Mouse (Mus musculus) stomach, embryonic 14.5 days (tissue): ENCODE measurements around the gene Triobp. TPM values are rescaled to one million over a fixed set of nuclear protein-coding genes. Genes with fewer than 3 reads are reported as not detected.

Experiments
- ATAC-seq: fragments of 200-750 bp; cut with Nextera tagmentation; 2 replicates; pipeline ENCODE4 v1.8.0; 2017; ENCODE audit warnings: low read depth, moderate TSS enrichment; ENCODE audit not compliant: insufficient number of reproducible peaks, insufficient read depth, low FRiP score
- H3K27ac ChIP-seq: fragments of 300-500 bp; sonication (generic); 2 replicates; pipeline ENCODE4 v1.5.1; 2014; ENCODE audit warnings: mild to moderate bottlenecking, low read length, moderate library complexity, mixed read lengths
- H3K27me3 ChIP-seq: fragments of 300-500 bp; sonication (generic); 2 replicates; pipeline ENCODE4 v1.6.1; 2014; ENCODE audit warnings: low read length, control low read depth, mixed read lengths; ENCODE audit not compliant: control insufficient read depth, insufficient read depth
- H3K36me3 ChIP-seq: fragments of 300-500 bp; sonication (generic); 2 replicates; pipeline ENCODE4 v1.6.1; 2014; ENCODE audit warnings: mild to moderate bottlenecking, control low read depth, low read length, moderate library complexity, mixed read lengths; ENCODE audit not compliant: control insufficient read depth, insufficient read depth
- H3K4me1 ChIP-seq: fragments of 300-500 bp; sonication (generic); 2 replicates; pipeline ENCODE4 v1.6.1; 2014; ENCODE audit warnings: low read length, control low read depth, mixed read lengths; ENCODE audit not compliant: control insufficient read depth, insufficient read depth
- H3K4me2 ChIP-seq: fragments of 300-500 bp; sonication (generic); replicated peaks from 2 replicates; pipeline ENCODE4 v1.6.1; 2014; ENCODE audit warnings: low read depth, low read length, control low read depth
- H3K4me3 ChIP-seq: fragments of 300-500 bp; sonication (generic); 2 replicates; pipeline ENCODE4 v1.5.1; 2014; ENCODE audit warnings: low read depth, low read length, control low read depth
- H3K9ac ChIP-seq: fragments of 300-500 bp; sonication (generic); replicated peaks from 2 replicates; pipeline ENCODE4 v1.6.1; 2014; ENCODE audit warnings: low read depth, mild to moderate bottlenecking, control low read depth, low read length, moderate library complexity, mixed read lengths
- H3K9me3 ChIP-seq: fragments of 300-500 bp; sonication (generic); 2 replicates; pipeline ENCODE4 v1.6.1; 2016; ENCODE audit warnings: low read depth, low read length, control low read depth; ENCODE audit not compliant: control insufficient read depth
- WGBS: fragments of 180-500 bp; shearing (Covaris S2); extraction: QIAGEN DNeasy Blood & Tissue Kit; methylation state at CpG from one replicate; pipeline ENCODE4 v1.1.7; 2014; 5-methylcytosine and 5-hydroxymethylcytosine counted together
- polyA plus RNA-seq: library from polyadenylated mRNA; unstranded; fragments of >200 nt; fragmentation: Nextera tagmentation; extraction: Ambion mirVana; gene quantifications from 2 replicates; pipeline ENCODE4 v1.2.1, GENCODE M21; 2014

The Triobp gene
- polyA plus RNA-seq, 1 experiment from 2014 or later, result 50.2 TPM

DNA sequence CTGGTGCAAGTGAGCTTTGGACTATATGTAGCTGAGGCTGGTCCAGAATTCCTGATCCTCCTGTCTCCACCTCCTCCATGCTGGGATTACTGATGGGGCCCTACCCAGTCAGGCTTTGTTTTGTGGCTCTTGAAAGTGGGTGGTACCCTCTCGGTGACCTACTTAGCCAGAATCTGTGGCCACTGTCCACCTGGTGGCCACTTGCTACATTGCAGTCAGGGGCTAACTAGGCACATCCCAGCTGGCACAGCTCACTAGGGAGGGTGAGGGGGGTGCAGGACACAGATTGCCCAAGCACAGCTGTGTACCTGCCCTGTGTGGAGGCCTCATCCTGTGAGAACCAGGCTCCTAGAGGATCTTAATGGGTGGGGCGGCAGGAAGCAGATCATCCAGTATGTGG lies 15.4 kb downstream of the Triobp start:
- Histone ChIP-seq H3K4me3 (no peak overlapping the region), H3K9me3 (no peaks in the 10 kb centered on the region), H3K27ac (no peak overlapping the region), H3K4me2 (no peak overlapping the region), H3K27me3 (no peaks in the 10 kb centered on the region), H3K36me3 (no peaks in the 10 kb centered on the region; the same call in 1 of the 2 replicates), H3K9ac (no peak overlapping the region), H3K4me1 (peaks cover 6% of the 10 kb centered on the region; the same call in 1 of the 2 replicates)
- 32% methylated on average over 2 of the region's 2 CpGs for WGBS
- ATAC-seq, result 0 out of 2 replicates have a peak, but pooled peaks have one; percentile 4

DNA sequence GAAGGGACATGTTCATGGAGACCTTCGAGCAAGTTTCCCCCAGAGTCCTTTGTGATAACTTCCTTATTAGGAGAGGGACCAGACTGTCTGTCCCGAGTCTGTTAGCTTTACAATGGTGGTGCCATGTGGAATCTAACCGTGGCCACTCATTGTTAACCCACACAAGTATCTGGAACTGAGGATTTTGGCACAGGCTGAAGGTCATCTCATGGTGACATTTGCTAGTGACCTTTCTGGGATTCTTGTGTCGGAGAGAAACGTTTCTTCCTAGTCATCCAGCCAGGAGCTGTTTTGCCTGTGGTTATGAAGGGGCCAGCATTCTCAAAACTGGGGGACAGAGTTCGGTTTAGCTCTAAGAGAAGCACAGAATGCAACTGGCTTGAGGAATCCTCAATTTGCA lies 24.1 kb downstream of the Triobp start:
- 74% methylated on average over 6 of the region's 6 CpGs for WGBS
- ATAC-seq, result no peak
- Histone ChIP-seq H3K27me3 (no peaks in the 10 kb centered on the region), H3K27ac (no peak overlapping the region), H3K9me3 (no peaks in the 10 kb centered on the region), H3K4me2 (no peak overlapping the region), H3K9ac (no peak overlapping the region), H3K36me3 (no peaks in the 10 kb centered on the region; the same call in 1 of the 2 replicates), H3K4me3 (no peak overlapping the region), H3K4me1 (no peaks in the 10 kb centered on the region)

DNA sequence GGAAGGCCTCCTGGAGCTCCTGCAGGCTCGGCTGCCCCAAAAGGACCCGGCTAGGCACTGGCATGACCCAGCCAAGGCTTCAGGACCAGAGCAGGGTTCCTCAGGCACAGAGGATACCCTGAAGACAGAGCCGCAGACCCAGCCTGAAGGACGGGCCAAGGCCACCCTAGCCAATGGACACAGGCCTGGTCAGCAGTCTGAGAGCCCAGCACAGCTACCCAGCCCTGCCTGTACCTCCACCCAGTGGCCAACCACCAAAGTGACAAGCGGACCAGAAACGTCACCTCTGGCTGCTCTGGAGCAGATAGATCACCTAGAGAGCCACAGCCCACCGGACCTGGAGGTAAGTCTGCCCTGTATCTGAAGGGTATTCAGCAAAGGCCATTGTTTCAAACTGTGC lies 26.4 kb downstream of the Triobp start:
- Histone ChIP-seq H3K4me3 (no peak overlapping the region), H3K27ac (no peak overlapping the region), H3K4me2 (no peak overlapping the region), H3K9me3 (no peaks in the 10 kb centered on the region), H3K27me3 (no peaks in the 10 kb centered on the region), H3K4me1 (peaks cover 10% of the 10 kb centered on the region), H3K36me3 (no peaks in the 10 kb centered on the region), H3K9ac (no peak overlapping the region)
- WGBS, result 70% methylated on average over 7 of the region's 7 CpGs
- no peak for ATAC-seq

- ATAC-seq, result no peak
- WGBS, result 85% methylated on average over 8 of the region's 8 CpGs
- no peaks in the 10 kb centered on the region for H3K27me3 ChIP-seq
- no peak overlapping the region for H3K9ac ChIP-seq
- H3K4me3 ChIP-seq, result no peak overlapping the region
- H3K9me3 ChIP-seq, result no peaks in the 10 kb centered on the region
- no peak overlapping the region for H3K27ac ChIP-seq
- H3K4me2 ChIP-seq, result no peak overlapping the region
- peaks cover 25% of the 10 kb centered on the region for H3K4me1 ChIP-seq
- H3K36me3 ChIP-seq, result no peaks in the 10 kb centered on the region
Observed at GRCm38 (mm10) chr15:78977676-78978159, 30.2 kb downstream of the Triobp start.

DNA sequence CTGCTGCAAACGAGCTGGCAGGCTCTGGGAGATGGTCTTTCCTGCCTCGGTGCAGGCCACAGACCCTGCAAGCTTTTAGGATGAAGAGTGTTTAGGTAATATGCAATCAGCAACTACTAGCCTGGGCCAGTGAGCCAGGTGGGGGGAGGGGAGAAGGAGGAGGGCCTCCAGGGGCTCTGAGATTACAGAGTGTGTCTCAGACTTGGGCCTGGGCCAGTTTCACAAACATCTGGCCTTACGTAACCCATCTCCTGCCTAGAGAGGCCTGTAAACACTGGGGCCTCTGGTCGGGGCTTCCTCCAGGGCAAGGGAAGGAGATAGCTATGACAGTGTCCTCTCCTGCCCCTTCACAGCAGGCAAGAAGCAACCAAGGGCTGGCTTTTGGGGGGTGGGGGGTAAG lies 31.4 kb downstream of the Triobp start:
- peak; percentile 57; the same call in 1 of the 2 replicates for ATAC-seq
- Histone ChIP-seq H3K27me3 (no peaks in the 10 kb centered on the region), H3K9me3 (no peaks in the 10 kb centered on the region), H3K9ac (no peak overlapping the region), H3K4me3 (no peak overlapping the region), H3K4me1 (peaks cover 27% of the 10 kb centered on the region), H3K4me2 (0 out of 2 replicates have a peak overlapping the region, but pooled peaks have one; percentile 12), H3K36me3 (no peaks in the 10 kb centered on the region), H3K27ac (peak overlapping the region; percentile 84)
- 3% methylated on average over 4 of the region's 4 CpGs for WGBS

GRCm38 (mm10) chr15:78980084-78980483 lies 32.6 kb downstream of the Triobp start:
- Histone ChIP-seq H3K27me3 (no peaks in the 10 kb centered on the region), H3K4me1 (peaks cover 39% of the 10 kb centered on the region), H3K36me3 (no peaks in the 10 kb centered on the region), H3K27ac (no peak overlapping the region; the same call in 1 of the 2 replicates), H3K4me2 (no peak overlapping the region), H3K4me3 (no peak overlapping the region), H3K9me3 (no peaks in the 10 kb centered on the region), H3K9ac (no peak overlapping the region)
- no peak for ATAC-seq
- WGBS, result 91% methylated on average over 4 of the region's 4 CpGs

DNA sequence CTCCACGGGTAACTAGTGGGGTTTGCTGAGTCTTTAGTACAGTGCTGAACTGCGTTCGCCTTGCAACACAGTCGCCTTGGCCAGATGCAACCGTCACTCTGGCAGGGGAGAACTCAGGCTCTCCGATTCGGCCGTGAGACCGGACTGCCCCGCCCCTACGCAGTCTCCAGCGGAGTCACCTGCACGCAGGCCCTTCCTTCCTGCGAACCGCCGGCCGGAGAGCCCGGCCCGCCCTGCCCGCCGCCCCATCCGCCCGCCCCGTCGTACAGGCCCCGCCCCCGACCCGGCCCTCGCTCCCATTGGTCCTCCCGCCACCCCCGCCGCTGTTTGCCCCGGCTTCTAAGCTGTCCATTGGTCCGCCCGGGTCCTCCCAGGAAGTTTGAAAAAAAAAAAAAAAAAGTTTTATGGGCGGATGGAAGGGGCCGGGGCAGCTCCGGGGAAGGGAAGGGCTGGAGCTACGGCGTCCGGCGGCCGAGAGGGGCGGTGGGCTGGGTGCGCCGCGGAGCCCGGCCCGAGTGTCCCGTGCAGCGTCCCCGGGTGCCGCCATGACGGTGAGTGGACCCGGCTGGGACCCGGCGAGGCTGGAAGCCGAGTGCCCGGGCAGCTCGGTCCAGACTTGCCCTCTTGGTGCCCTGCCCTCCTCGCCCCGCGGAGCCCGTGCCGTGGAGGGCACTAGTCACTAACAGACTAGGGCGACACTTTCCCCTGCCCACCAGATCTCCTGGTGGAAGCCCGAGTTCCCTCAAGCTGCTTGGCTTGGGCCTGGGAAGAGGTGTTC lies 35.3 kb downstream of the Triobp start:
- H3K27ac ChIP-seq, result peak overlapping the region; percentile 91
- H3K4me2 ChIP-seq, result peak overlapping the region; percentile 92
- H3K4me1 ChIP-seq, result peaks cover 48% of the 10 kb centered on the region
- under 1% methylated on average over 64 of the region's 67 CpGs for WGBS
- no peaks in the 10 kb centered on the region for H3K36me3 ChIP-seq
- peak; percentile 84 for ATAC-seq
- peak overlapping the region; percentile 83 for H3K4me3 ChIP-seq
- no peaks in the 10 kb centered on the region for H3K9me3 ChIP-seq
- no peaks in the 10 kb centered on the region for H3K27me3 ChIP-seq
- H3K9ac ChIP-seq, result peak overlapping the region; percentile 64

GRCm38 (mm10) chr15:78983436-78984285 lies 36.1 kb downstream of the Triobp start:
- H3K27me3 ChIP-seq, result no peaks in the 10 kb centered on the region
- H3K36me3 ChIP-seq, result peaks cover 3% of the 10 kb centered on the region; the same call in 1 of the 2 replicates
- H3K27ac ChIP-seq, result peak overlapping the region; percentile 91
- peak overlapping the region; percentile 92 for H3K4me2 ChIP-seq
- H3K9me3 ChIP-seq, result no peaks in the 10 kb centered on the region
- H3K4me3 ChIP-seq, result peak overlapping the region; percentile 83
- under 1% methylated on average over 21 of the region's 21 CpGs for WGBS
- peak overlapping the region; percentile 64 for H3K9ac ChIP-seq
- peak; percentile 56 for ATAC-seq
- H3K4me1 ChIP-seq, result peaks cover 41% of the 10 kb centered on the region
